Mouse (Mus musculus) lung, postnatal 25 days (tissue): ENCODE results near the gene Pbx3.

Experiments used
- DNase-seq: peaks from one replicate; pipeline ENCODE4 v3.0.0; 2022; ENCODE audit warnings: low spot score

Pbx3 gene

DNA sequence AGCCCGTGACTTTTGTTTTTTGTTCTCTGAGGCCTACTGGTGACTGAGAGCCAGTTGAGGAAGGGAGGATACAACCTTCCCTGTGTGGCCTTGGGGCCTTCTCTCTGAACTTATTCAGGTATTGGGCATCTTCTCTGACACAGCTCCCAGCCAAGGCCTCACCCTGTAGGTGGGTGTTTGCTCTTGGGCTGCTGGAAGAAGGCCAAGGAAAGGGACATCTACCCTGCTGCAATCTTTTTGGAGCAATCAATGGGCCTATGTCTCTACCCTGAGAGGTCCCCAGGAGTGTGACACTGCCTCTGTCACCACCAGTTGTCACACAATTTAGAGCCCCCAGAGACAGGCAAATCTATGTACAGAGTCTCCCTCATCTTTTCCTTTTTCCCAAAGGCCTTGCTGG lies 226.5 kb downstream of the Pbx3 start:
- DNase-seq: no peak

DNA sequence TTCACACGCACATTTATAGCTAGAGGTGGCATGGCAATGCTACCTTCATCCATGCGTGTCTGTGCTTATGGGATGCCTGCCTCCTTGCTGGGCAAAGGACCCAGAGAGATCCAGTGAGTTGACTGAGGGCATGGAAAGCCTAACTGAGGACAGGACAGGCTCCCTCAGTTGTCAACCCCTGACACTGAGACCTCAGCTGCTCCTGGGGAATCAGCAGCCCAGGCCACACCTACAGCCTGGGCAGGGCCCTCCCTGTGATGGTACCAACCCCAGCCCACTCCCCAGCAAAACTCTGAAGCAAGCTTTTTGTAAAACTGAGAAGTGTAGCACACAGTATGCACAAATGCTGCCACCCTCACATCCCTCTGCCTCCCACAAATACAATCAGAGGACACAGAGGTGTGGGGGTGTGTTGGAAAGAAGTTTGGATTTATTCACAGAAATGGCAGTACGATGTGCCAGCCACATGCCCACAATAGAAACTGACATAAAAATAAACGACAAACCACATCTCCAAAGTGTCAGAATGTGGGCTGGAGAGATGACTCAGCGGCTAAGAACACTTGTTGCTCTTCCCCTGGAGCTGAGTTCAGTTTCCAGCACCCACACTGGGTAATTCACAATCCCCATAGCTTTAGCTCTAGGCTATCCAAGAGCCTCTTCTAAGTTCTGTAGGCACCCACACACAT lies 233.3 kb downstream of the Pbx3 start:
- DNase-seq: no peak

DNA sequence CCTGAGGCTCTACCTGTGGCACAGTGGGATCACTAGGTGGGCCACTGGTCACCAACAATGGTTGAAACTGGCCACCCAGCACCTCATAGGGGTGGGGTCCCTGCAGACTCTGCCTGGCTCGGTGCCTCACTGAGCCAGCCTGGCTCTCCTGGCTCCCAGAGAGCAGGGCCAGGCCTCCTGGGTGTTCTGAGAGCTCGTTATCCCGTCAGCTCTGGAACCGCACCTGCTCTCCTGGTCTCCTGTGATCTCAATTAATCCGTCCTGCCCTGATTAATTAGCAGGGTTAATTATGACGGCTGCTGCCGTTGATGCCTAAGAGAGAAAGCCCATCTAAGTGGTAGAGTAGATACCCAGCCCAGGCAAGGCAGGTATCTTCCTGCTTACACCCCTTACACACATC lies 237.6 kb downstream of the Pbx3 start:
- no peak for DNase-seq

DNA sequence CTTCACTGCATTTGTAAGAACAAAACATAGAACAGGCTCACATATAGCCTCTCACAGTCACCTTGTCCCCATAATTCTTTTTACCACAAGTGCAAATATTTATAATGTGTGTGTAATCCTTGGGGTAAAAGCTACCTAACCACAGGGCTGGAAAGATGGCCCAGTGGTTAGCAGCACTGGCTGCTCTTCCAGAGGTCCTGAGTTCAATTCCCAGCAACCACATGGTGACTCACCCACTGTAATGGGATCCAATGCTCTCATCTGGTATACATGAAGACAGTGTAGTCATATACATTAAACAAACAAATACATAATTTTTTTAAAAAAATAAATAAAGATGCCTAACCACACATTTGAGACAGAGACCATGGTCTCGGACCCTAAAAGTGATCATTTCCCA lies 240.2 kb downstream of the Pbx3 start:
- DNase-seq: no peak

DNA sequence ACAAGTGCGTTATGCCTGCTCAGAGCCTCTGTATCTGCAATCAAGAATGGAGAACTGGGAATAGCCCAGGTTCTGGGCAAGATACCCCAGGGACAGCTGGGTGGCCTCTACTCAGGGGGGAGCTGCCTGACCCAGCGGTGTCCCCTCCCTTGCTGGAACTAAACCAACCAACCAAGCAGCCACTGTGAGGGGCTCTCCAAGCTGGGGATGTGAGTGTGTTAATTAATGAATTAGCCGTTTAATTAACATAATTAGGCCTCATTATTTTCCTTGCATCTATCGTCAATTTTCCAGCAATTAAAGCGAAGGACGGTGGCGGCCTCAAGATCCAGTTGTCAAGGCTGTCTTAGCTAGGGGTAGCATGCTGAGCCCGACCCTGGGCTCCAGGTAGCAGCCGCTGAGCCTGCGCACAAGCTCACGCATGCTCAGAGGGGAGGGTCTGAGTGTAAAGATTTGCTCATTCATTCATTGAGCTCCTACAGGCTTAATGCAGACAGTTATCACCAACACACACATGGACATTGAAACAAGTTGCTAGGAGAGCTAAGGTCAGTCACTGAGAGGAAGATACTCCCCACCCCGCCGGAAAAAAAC lies 243.2 kb downstream of the Pbx3 start:
- DNase-seq: no peak

DNA sequence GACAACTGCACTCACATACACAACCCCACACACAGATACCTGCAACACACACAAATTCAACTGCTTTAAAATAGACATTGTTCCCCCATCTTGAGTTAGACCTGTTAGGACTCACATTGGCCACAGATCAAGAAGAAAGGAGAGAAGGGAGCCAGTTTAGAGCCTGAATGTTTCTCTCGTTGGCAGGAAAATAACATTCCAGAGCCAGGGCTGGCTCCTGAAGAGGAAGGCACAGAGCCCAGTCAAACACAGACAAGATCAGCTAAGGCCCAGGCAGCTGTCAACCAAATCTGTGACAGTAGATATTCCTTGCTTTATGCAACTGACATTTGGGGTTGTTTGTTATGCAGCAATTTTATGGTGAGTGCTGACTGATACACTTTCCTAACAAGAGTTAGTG lies 245.1 kb downstream of the Pbx3 start:
- DNase-seq: no peak

DNA sequence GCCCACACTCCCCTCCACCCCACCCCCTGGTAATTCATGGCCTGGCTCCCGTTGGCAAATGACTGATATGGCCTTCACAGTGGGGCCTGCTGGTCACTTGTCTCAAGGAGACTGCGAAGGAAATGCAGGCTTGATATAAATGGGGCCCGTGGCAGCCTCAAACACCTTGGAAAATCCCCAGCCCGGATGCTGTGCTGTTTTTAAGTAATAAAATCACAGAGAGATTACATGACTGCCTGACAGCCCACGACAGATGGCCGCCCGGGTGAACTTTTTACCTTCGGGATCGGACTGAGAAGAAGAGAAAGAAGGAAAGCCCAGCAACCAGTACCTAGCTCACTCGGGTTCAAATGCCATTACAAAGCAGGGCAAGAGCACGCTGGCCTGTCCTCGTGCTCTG lies 249.0 kb downstream of the Pbx3 start:
- no peak for DNase-seq
